In genomic region chr11:60927264-60927663, GRCm38 (mm10) we compare ENCODE assay signal across 1 mouse cellular context.
TF ChIP-seq lines count a peak whose summit lies in the region.

No protein-coding gene starts in this region.

TF ChIP-seq in CH12.LX, 34 proteins besides CTCF, POLR2A, EP300 and RAD21:
- peak; percentile 99 for TF ChIP-seq MAX (IDR thresholded peaks at IDR 0.05; ENCODE audit: low read length)
- TF ChIP-seq ETS1 (conservative IDR thresholded peaks at IDR 0.05; ENCODE audit: low read depth, low read length) = no peak; the same call in 1 of the 2 replicates
- peak; percentile 96 for TF ChIP-seq BHLHE40 (IDR thresholded peaks at IDR 0.05; ENCODE audit: low read depth, low read length)
- TF ChIP-seq SMC3 (IDR thresholded peaks at IDR 0.05; ENCODE audit: low read depth, low read length) = peak; percentile 80
- TF ChIP-seq E2F4 (IDR thresholded peaks at IDR 0.05; ENCODE audit: insufficient replicate concordance, low read depth, low read length) = no peak
- TF ChIP-seq RCOR1 (conservative IDR thresholded peaks at IDR 0.05; ENCODE audit: low read depth, low read length) = no peak
- no peak for TF ChIP-seq ZC3H11A (IDR thresholded peaks at IDR 0.05; ENCODE audit: low read depth, low read length)
- no peak for TF ChIP-seq PAX5 (IDR thresholded peaks at IDR 0.05; ENCODE audit: low read length)
- no peak for TF ChIP-seq UBTF (IDR thresholded peaks at IDR 0.05; ENCODE audit: low read depth, low read length)
- TF ChIP-seq ZNF384 (IDR thresholded peaks at IDR 0.05; ENCODE audit: low read depth, low read length) = no peak
- no peak for TF ChIP-seq SIN3A (IDR thresholded peaks at IDR 0.05; ENCODE audit: low read length)
- peak; percentile 73; the same call in 1 of the 2 replicates for TF ChIP-seq MXI1 (IDR thresholded peaks at IDR 0.05; ENCODE audit: low read depth, low read length)
- TF ChIP-seq USF1 (IDR thresholded peaks at IDR 0.05; ENCODE audit: low read depth, low read length) = peak; percentile 98
- no peak for TF ChIP-seq CHD1 (IDR thresholded peaks at IDR 0.05; ENCODE audit: low read depth, low read length)
- 0 out of 2 replicates have a peak, but pooled peaks have one; percentile 38 for TF ChIP-seq TBP (conservative IDR thresholded peaks at IDR 0.05; ENCODE audit: low read depth, low read length)
- TF ChIP-seq MEF2A (IDR thresholded peaks at IDR 0.05; ENCODE audit: borderline replicate concordance, low read depth, low read length) = no peak
- TF ChIP-seq NRF1 (IDR thresholded peaks at IDR 0.05; ENCODE audit: low read depth, low read length) = no peak
- no peak; the same call in 1 of the 2 replicates for TF ChIP-seq JUND (conservative IDR thresholded peaks at IDR 0.05; ENCODE audit: low read depth, low read length)
- no peak for TF ChIP-seq ZMIZ1 (IDR thresholded peaks at IDR 0.05; ENCODE audit: low read depth, low read length)
- peak; percentile 98 for TF ChIP-seq USF2 (conservative IDR thresholded peaks at IDR 0.05; ENCODE audit: low read depth, low read length)
- TF ChIP-seq POLR2AphosphoS2 (IDR thresholded peaks at IDR 0.05; ENCODE audit: low read depth, low read length) = no peak
- peak; percentile 14; the same call in 1 of the 2 replicates for TF ChIP-seq HCFC1 (IDR thresholded peaks at IDR 0.05; ENCODE audit: low read depth, low read length)
- TF ChIP-seq CHD2 (IDR thresholded peaks at IDR 0.05; ENCODE audit: low read length) = no peak
- TF ChIP-seq MAFK (IDR thresholded peaks at IDR 0.05; ENCODE audit: insufficient replicate concordance, low read length) = peak; percentile 56; the same call in 1 of the 2 replicates
- no peak for TF ChIP-seq JUN (IDR thresholded peaks at IDR 0.05; ENCODE audit: insufficient read depth, low read depth, low read length)
- TF ChIP-seq TCF12 (IDR thresholded peaks at IDR 0.05; ENCODE audit: low read depth, low read length) = no peak
- no peak for TF ChIP-seq KAT2A (IDR thresholded peaks at IDR 0.05; ENCODE audit: insufficient replicate concordance, low read length)
- peak; percentile 99 for TF ChIP-seq MYC (IDR thresholded peaks at IDR 0.05; ENCODE audit: low read depth, low read length)
- TF ChIP-seq IRF4 (IDR thresholded peaks at IDR 0.05; ENCODE audit: low read depth, low read length) = 0 out of 2 replicates have a peak, but pooled peaks have one; percentile 25
- TF ChIP-seq NELFE (IDR thresholded peaks at IDR 0.05; ENCODE audit: low read depth, low read length) = no peak
- no peak for TF ChIP-seq MAZ (IDR thresholded peaks at IDR 0.05; ENCODE audit: low read depth, low read length)
- TF ChIP-seq ELF1 (IDR thresholded peaks at IDR 0.05; ENCODE audit: low read depth, low read length) = peak; percentile 27; the same call in 1 of the 2 replicates
- no peak for TF ChIP-seq GABPA (IDR thresholded peaks at IDR 0.05; ENCODE audit: insufficient replicate concordance, low read depth, low read length)
- no peak for TF ChIP-seq ZKSCAN1 (IDR thresholded peaks at IDR 0.05; ENCODE audit: borderline replicate concordance, low read depth, low read length)
